Mouse (Mus musculus): Measurements from ENCODE around the gene Psmb3. TPM values are rescaled to one million over a fixed set of nuclear protein-coding genes. Genes with fewer than 3 reads are reported as not detected.
"Not testable (repeated sequence)": the region's sequence is repeated elsewhere in the genome, so short reads cannot be mapped to it uniquely, and the experiment has no call there.

Psmb3 gene
- total RNA-seq, 2 experiments from 2014 or later, result 168 to 283 TPM

- ATAC-seq (replicated peaks; ENCODE audit: poor library complexity, severe bottlenecking), result peak; percentile 54
Observed at GRCm38 (mm10) chr11:97714784-97715760, 11.9 kb downstream of the Psmb3 start.

- no peak for ATAC-seq (replicated peaks; ENCODE audit: poor library complexity, severe bottlenecking)
Observed at GRCm38 (mm10) chr11:97716021-97716420, 12.8 kb downstream of the Psmb3 start.

- ATAC-seq (replicated peaks; ENCODE audit: poor library complexity, severe bottlenecking), result peak; percentile 5; the same call in 1 of the 2 replicates
Observed at GRCm38 (mm10) chr11:97717369-97718280, 14.4 kb downstream of the Psmb3 start.

GRCm38 (mm10) chr11:97718281-97718860, 15.2 kb downstream of the Psmb3 start:
- peak; percentile 79 for ATAC-seq (replicated peaks; ENCODE audit: poor library complexity, severe bottlenecking)

GRCm38 (mm10) chr11:97719041-97719440, 15.8 kb downstream of the Psmb3 start:
- no peak; the same call in 1 of the 2 replicates for ATAC-seq (replicated peaks; ENCODE audit: poor library complexity, severe bottlenecking)

- no peak for ATAC-seq (replicated peaks; ENCODE audit: poor library complexity, severe bottlenecking)
Observed at GRCm38 (mm10) chr11:97721338-97721737, 18.1 kb downstream of the Psmb3 start.

GRCm38 (mm10) chr11:97723709-97724108, 20.5 kb downstream of the Psmb3 start:
- no peak for ATAC-seq (replicated peaks; ENCODE audit: poor library complexity, severe bottlenecking)

GRCm38 (mm10) chr11:97728311-97728710, 25.1 kb downstream of the Psmb3 start:
- peak; percentile 97 for ATAC-seq (replicated peaks; ENCODE audit: poor library complexity, severe bottlenecking)

- no peak for ATAC-seq (replicated peaks; ENCODE audit: poor library complexity, severe bottlenecking)
Observed at GRCm38 (mm10) chr11:97728730-97729129, 25.5 kb downstream of the Psmb3 start.

GRCm38 (mm10) chr11:97733689-97734088, 30.5 kb downstream of the Psmb3 start:
- no peak for ATAC-seq (replicated peaks; ENCODE audit: poor library complexity, severe bottlenecking)

- not testable (repeated sequence) for ATAC-seq (replicated peaks; ENCODE audit: poor library complexity, severe bottlenecking)
Observed at GRCm38 (mm10) chr11:97734810-97735209, 31.6 kb downstream of the Psmb3 start.

- ATAC-seq (replicated peaks; ENCODE audit: poor library complexity, severe bottlenecking), result no peak
Observed at GRCm38 (mm10) chr11:97736645-97737044, 33.4 kb downstream of the Psmb3 start.

- no peak for ATAC-seq (replicated peaks; ENCODE audit: poor library complexity, severe bottlenecking)
Observed at GRCm38 (mm10) chr11:97737600-97737999, 34.4 kb downstream of the Psmb3 start.

- ATAC-seq (replicated peaks; ENCODE audit: poor library complexity, severe bottlenecking), result no peak
Observed at GRCm38 (mm10) chr11:97738703-97739102, 35.5 kb downstream of the Psmb3 start.

GRCm38 (mm10) chr11:97739155-97739554, 36.0 kb downstream of the Psmb3 start:
- no peak for ATAC-seq (replicated peaks; ENCODE audit: poor library complexity, severe bottlenecking)

GRCm38 (mm10) chr11:97740190-97740589, 37.0 kb downstream of the Psmb3 start:
- ATAC-seq (replicated peaks; ENCODE audit: poor library complexity, severe bottlenecking), result no peak

- ATAC-seq (replicated peaks; ENCODE audit: poor library complexity, severe bottlenecking), result no peak
Observed at GRCm38 (mm10) chr11:97742157-97742556, 39.0 kb downstream of the Psmb3 start.

- ATAC-seq (replicated peaks; ENCODE audit: poor library complexity, severe bottlenecking), result no peak
Observed at GRCm38 (mm10) chr11:97742591-97742990, 39.4 kb downstream of the Psmb3 start.

- ATAC-seq (replicated peaks; ENCODE audit: poor library complexity, severe bottlenecking), result no peak
Observed at GRCm38 (mm10) chr11:97743423-97743822, 40.2 kb downstream of the Psmb3 start.

- peak; percentile 15; the same call in 1 of the 2 replicates for ATAC-seq (replicated peaks; ENCODE audit: poor library complexity, severe bottlenecking)
Observed at GRCm38 (mm10) chr11:97744063-97744717, 41.0 kb downstream of the Psmb3 start, which contains the start of gene Pip4k2b. Gene Pip4k2b (minus strand): TSS chr11:97744704.
